Mouse (Mus musculus) E14TG2a.4 (cell line): ENCODE measurements around the gene Cdsn.

ENCODE experiments used
- CTCF ChIP-seq: conservative IDR thresholded peaks from 2 replicates; pipeline ENCODE4 v1.5.1; 2014; ENCODE audit warnings: low read length
- NANOG ChIP-seq: IDR thresholded peaks from 2 replicates; pipeline ENCODE4 v1.6.1; 2014; ENCODE audit warnings: borderline replicate concordance, low read length, mixed read lengths

GRCm38 (mm10) chr17:35591219-35591578 lies 39.3 kb downstream of the Cdsn start:
- TF ChIP-seq NANOG (no peak), CTCF (no peak)
